Mouse (Mus musculus) mouse embryonic stem cell (cell line): ENCODE measurements around the gene Dctn5.

ENCODE experiments used
- in situ Hi-C, 2 experiments: fragments of 300-500 bp; cut with MboI; formaldehyde crosslinking; loops; 1 replicate in 1 of 2; 3 replicates in 1 of 2; pipeline ENCODE4 v1.14.3; 2019 to 2020; ENCODE audit warnings: low sequenced_read_pairs in 2 of 2, low pct_unique_long_range_greater_than_20kb in 1 of 2, mixed read lengths in 1 of 2; ENCODE audit not compliant: unreplicated experiment in 1 of 2

The Dctn5 gene

DNA sequence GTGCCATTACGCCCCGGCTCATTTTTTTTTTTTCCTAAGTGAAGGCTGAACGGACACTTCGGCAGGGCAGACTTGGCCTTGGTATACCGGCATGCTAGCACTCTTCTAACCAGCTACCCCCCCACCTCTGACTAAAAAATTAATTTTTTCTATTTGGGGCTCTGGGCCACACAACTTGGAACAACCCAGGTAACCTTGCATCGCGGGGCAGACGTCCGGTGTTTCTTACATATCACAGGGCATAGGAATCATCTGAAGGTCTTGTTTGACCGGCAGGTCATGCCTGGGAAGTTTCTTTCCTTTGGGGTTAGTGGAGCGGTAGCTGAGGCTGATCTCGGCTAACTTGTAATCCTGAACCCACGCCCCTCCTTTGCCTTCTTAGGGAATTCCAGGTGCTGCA is 25.6 kb downstream of the Dctn5 start:
- in situ Hi-C loops = no loop called here

DNA sequence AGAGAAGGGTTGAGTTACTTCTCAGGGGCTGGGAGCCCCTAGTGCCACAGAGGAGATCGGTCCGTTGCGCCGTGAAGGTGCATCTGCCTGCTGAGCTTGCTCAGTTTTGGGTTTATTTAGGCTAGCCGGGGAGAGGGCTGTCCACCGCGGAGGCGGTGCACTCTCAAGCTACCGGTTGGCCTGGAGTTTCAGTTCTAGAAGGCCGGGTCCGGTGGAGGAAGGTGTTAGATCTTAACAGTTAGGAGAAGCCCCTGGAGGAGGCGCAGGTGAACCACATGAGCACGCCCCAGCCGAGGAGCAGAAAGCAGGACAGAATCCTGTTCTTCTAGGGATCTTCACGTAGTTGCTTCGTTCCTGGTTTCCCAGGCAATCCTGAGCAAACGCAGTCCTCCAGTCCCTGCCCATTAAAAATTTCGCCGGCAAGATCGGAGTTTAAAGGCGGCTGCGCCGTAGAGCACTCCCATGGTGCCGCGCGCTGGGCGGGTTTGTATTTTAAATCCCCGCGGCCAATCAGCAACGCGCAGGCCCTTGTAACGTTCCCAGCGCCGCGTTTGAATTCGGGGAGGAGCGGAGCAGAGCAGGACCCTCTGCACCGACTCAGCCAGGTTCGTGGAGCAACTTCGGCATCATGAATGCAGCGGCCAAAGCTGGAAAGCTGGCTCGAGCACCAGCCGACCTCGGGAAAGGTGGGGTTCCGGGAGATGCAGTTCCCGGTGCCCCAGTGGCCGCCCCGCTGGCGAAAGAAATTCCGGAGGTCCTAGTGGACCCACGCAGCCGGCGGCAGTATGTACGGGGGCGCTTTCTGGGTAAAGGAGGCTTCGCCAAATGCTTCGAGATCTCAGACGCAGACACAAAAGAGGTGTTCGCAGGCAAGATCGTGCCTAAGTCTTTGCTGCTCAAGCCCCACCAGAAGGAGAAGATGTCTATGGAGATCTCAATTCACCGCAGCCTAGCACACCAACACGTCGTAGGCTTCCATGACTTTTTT is 26.4 kb downstream of the Dctn5 start, which contains the start of gene Plk1:
Plk1 (plus strand) TSS at position 525 of the 988 bp plus-strand sequence.
- in situ Hi-C loops = no loop called here

- in situ Hi-C loops = no loop called here
Measured at GRCm38 (mm10) chr7:122160037-122160436, 27.2 kb downstream of the Dctn5 start.

DNA sequence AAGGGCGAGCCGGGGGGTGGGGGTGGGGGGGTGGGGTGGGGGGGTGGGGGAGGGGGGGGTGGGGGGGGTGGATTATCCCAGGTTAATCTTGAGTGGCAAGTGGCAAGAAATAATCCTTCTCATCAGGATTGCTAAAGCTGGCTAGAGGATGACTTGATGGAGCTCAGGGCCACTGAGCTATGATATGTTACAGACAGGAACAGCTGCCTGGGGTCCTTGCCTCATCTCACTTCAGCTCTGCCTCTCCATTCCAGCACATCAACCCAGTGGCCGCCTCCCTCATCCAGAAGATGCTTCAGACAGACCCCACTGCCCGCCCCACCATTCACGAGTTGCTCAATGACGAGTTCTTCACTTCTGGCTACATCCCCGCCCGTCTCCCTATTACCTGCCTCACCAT is 30.9 kb downstream of the Dctn5 start:
- in situ Hi-C loops = no loop called here

DNA sequence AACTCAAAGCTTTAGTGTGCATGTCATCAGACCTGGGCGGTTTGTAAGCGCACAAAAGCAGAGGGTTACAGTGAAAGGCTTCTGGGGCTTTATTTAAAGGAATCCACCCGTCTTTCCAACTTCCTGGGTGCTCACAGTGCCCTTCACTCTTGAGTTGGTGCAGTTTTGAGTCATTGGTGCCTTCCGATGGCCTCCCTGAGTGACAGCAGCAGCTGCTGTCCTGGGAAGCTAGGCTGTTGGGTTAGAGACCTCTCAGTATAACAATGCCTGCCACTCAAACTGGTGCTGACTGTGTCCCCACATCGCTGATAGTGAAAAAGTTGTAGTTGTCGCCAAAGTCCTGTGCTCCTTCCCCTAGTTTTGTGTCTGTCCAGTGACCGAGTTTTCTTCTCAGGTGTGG is 34.4 kb downstream of the Dctn5 start:
- in situ Hi-C loops = no loop called here

DNA sequence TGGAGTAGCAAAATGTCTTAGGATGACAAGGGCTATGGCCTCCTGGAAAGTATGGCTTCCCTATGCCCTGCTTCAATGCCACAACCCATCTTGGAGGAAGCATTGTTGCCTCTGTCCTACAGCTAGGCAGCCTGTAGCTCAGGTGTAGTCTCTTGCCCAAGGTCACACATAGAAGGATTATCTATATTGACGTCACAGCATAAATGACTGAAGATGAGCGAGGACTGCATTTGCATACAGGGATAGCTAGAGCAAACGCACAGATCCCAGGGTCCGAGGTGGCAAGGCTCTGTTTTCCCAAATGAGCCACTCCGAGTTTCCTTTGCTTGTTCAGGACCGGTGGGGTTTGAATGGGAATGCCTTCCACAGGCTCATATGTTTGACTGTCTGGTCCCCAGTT is 37.9 kb downstream of the Dctn5 start:
- in situ Hi-C loops = no loop called here

DNA sequence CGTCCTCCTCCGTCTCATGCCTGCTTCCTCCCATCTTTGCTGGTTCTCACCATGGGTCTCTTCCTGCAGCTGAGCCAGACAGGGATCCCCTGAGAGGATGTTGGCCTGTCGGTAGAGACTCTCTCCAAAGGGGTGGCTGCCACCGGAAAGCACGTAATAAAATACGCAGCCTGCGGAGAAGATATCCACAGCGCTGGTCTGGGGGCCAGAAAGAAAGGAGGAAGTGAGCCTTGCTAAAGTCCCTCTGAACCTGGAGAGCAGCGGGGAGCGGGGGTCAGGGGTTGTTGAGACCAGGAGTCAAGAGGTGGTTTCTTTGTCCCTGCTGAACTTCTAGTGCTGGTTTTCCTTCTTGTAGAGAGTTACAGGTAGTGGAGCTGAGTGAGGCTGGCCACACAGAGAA is 38.8 kb downstream of the Dctn5 start:
- in situ Hi-C loops = no loop called here

GRCm38 (mm10) chr7:122180720-122181119 is 47.9 kb downstream of the Dctn5 start:
- in situ Hi-C loops = no loop called here

DNA sequence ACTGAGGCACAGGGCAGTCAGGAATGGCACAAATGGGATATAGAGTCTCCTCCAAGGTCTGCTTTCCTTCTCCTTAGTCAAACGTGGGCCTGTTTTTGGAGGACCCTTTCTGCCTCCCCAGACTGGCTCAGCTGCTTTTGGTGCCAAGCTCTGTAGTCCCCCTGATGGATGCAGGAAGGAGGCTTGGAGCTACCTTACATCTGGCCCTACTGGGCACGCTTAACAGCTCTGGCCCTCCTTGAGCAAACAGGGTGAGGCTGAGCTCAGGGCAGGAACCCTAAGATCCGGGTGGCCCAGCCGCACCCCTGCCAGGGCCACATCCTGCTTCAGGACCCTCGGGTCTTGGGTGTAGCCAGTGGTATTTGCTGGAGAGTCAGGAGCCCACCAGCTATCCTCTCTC is 51.7 kb downstream of the Dctn5 start:
- in situ Hi-C loops = no loop called here

GRCm38 (mm10) chr7:122186043-122186442 is 53.2 kb downstream of the Dctn5 start, which contains the start of gene Ern2:
Gene Ern2 (minus strand): TSS chr7:122186207.
- in situ Hi-C loops = no loop called here

DNA sequence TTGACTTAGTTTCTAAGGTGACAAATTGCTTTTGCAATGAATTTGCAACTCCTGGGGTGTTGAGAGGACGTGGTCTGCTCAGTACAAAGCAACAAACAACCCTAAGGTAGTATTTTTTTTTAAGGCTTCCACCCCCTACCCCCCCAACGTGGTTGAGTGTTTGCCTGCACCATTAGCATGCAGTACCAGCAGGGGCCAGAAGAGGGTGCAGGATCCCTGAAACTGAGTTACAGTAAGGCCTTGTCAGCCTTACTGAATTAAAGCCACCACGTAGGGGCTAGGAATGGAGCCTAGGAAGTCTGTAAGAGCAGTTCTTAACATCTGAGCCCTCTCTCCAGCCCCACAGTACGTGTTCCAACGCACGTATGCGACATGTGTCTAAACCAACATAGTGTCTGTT is 56.6 kb downstream of the Dctn5 start:
- in situ Hi-C loops = no loop called here

GRCm38 (mm10) chr7:122191097-122191496 is 58.3 kb downstream of the Dctn5 start:
- in situ Hi-C loops = loop anchor here in 1 of 2 experiments (5.0 kb wide), 1 partner anchor 261 kb away; no protein-coding TSS in a partner anchor

DNA sequence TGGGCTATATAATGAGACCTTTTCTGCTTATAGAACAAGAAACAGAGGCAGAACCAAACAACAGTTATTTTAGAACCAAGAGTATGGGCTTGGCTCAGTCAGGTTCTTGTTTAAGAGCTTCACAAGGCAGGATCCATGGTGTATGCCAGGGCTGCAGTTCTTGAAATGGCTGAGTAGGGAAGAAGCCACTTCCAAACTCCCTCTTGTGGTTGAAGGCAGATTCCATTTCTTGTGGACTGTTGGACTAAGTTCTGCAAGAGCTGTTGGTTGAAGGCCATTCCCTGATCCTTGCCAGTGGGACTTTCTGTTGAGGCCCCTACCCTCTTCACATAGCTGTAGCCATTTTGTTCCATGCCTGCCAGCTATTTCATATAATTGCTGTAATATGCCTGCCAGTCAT is 61.1 kb downstream of the Dctn5 start:
- in situ Hi-C loops = loop anchor here in 1 of 2 experiments (5.0 kb wide), 1 partner anchor 258 kb away; no protein-coding TSS in a partner anchor

DNA sequence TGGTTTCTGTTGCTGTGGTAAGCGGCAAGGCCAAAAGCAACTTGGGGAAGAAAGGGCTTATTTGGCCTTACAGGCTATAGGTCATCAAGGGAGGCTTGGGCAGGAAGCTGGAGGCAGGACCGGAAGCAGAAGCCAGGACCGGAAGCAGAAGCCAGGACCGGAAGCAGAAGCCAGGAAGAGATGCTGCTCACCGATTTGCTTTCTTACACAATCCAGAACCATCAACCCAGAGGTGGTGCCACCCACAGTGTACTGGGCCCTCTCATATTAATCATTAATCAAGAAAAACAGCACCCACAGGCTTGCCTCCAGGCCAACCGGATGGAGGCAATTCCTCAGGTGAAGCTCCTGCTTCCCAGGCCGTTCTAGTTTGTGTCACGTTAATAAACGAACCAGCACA is 63.9 kb downstream of the Dctn5 start:
- in situ Hi-C loops = no loop called here

GRCm38 (mm10) chr7:122197306-122197705 is 64.5 kb downstream of the Dctn5 start:
- in situ Hi-C loops = no loop called here
